Mouse (Mus musculus) limb, embryonic 13.5 days (tissue): ENCODE measurements at regions not wholly inside any gene's neighbourhood (a gene's known extent, or its start where the extent isn't known, plus 50 kb on each side); places are given as distances from the start of the nearest gene placed in this dataset.

Source experiments
- ATAC-seq: fragments of 200-750 bp; cut with Nextera tagmentation; 2 replicates; pipeline ENCODE4 v1.8.0; 2017; ENCODE audit warnings: low read depth, moderate number of reproducible peaks, moderate TSS enrichment; ENCODE audit not compliant: low FRiP score
- H3K27ac ChIP-seq: fragments of 300-500 bp; sonication (generic); 2 replicates; pipeline ENCODE4 v1.5.1; 2015; ENCODE audit warnings: inconsistent platforms, mild to moderate bottlenecking, moderate library complexity
- H3K27me3 ChIP-seq: fragments of 300-500 bp; sonication (generic); 2 replicates; pipeline ENCODE4 v1.6.1; 2015; ENCODE audit warnings: mild to moderate bottlenecking, inconsistent platforms
- H3K36me3 ChIP-seq: fragments of 300-500 bp; sonication (generic); 2 replicates; pipeline ENCODE4 v1.6.1; 2015; ENCODE audit warnings: inconsistent platforms, mild to moderate bottlenecking, moderate library complexity
- H3K4me1 ChIP-seq: fragments of 300-500 bp; sonication (generic); 2 replicates; pipeline ENCODE4 v1.6.1; 2015; ENCODE audit warnings: inconsistent platforms
- H3K4me2 ChIP-seq: fragments of 300-500 bp; sonication (generic); replicated peaks from 2 replicates; pipeline ENCODE4 v1.6.1; 2015; ENCODE audit warnings: inconsistent platforms, mild to moderate bottlenecking, moderate library complexity
- H3K4me3 ChIP-seq: fragments of 300-500 bp; sonication (generic); 2 replicates; pipeline ENCODE4 v1.5.1; 2015; ENCODE audit warnings: moderate library complexity, mild to moderate bottlenecking, inconsistent platforms
- H3K9ac ChIP-seq: fragments of 300-500 bp; sonication (generic); 2 replicates; pipeline ENCODE4 v1.6.1; 2015; ENCODE audit warnings: mild to moderate bottlenecking, inconsistent platforms
- H3K9me3 ChIP-seq: fragments of 300-500 bp; sonication (generic); 2 replicates; pipeline ENCODE4 v1.6.1; 2016; ENCODE audit warnings: inconsistent platforms
- WGBS: fragments of 180-500 bp; shearing (Covaris S2); methylation state at CpG from one replicate; pipeline ENCODE4 v1.1.7; 2015; 5-methylcytosine and 5-hydroxymethylcytosine counted together

- Histone ChIP-seq H3K9ac (no peak overlapping the region), H3K4me3 (no peak overlapping the region), H3K9me3 (no peaks in the 10 kb centered on the region), H3K4me2 (no peak overlapping the region), H3K36me3 (no peaks in the 10 kb centered on the region), H3K4me1 (no peaks in the 10 kb centered on the region), H3K27ac (no peak overlapping the region), H3K27me3 (no peaks in the 10 kb centered on the region)
- ATAC-seq = no peak
- 52% methylated on average over 3 of the region's 3 CpGs for WGBS
Measured at GRCm38 (mm10) chr8:11145251-11145650, 137.0 kb upstream of the Irs2 start.

GRCm38 (mm10) chr8:11140566-11140965 lies 132.3 kb upstream of the Irs2 start:
- Histone ChIP-seq H3K4me3 (no peak overlapping the region), H3K9me3 (no peaks in the 10 kb centered on the region), H3K9ac (no peak overlapping the region), H3K4me1 (no peaks in the 10 kb centered on the region), H3K36me3 (no peaks in the 10 kb centered on the region), H3K4me2 (no peak overlapping the region), H3K27me3 (no peaks in the 10 kb centered on the region), H3K27ac (no peak overlapping the region)
- no peak for ATAC-seq
- 91% methylated on average over 1 of the region's 1 CpGs for WGBS

- no peak for ATAC-seq
- 67% methylated on average over 2 of the region's 2 CpGs for WGBS
Measured at GRCm38 (mm10) chr8:11139294-11139693, 131.0 kb upstream of the Irs2 start.

GRCm38 (mm10) chr8:11138302-11139020 lies 130.2 kb upstream of the Irs2 start:
- 0 out of 2 replicates have a peak, but pooled peaks cover 3% of the 10 kb centered on the region for H3K4me1 ChIP-seq
- no peak overlapping the region for H3K4me3 ChIP-seq
- no peak for ATAC-seq
- no peak overlapping the region for H3K27ac ChIP-seq
- no peak overlapping the region for H3K4me2 ChIP-seq
- H3K36me3 ChIP-seq = no peaks in the 10 kb centered on the region
- no peaks in the 10 kb centered on the region for H3K9me3 ChIP-seq
- no peak overlapping the region for H3K9ac ChIP-seq
- WGBS = 90% methylated on average over 5 of the region's 5 CpGs
- H3K27me3 ChIP-seq = no peaks in the 10 kb centered on the region

More at GRCm38 (mm10) chr8:11139294-11139693, 131.0 kb upstream of the Irs2 start:
- Histone ChIP-seq H3K9me3 (no peaks in the 10 kb centered on the region), H3K9ac (no peak overlapping the region), H3K4me1 (0 out of 2 replicates have a peak, but pooled peaks cover 3% of the 10 kb centered on the region), H3K4me3 (no peak overlapping the region), H3K4me2 (no peak overlapping the region), H3K36me3 (no peaks in the 10 kb centered on the region), H3K27ac (no peak overlapping the region; the same call in 1 of the 2 replicates), H3K27me3 (no peaks in the 10 kb centered on the region)

GRCm38 (mm10) chr8:11136566-11136965 lies 128.3 kb upstream of the Irs2 start:
- no peak overlapping the region for H3K9ac ChIP-seq
- no peak overlapping the region for H3K4me3 ChIP-seq
- no peaks in the 10 kb centered on the region for H3K9me3 ChIP-seq
- no peak overlapping the region for H3K4me2 ChIP-seq
- no peak for ATAC-seq
- WGBS = 79% methylated on average over 4 of the region's 4 CpGs
- no peaks in the 10 kb centered on the region for H3K27me3 ChIP-seq
- H3K36me3 ChIP-seq = no peaks in the 10 kb centered on the region
- 0 out of 2 replicates have a peak, but pooled peaks cover 3% of the 10 kb centered on the region for H3K4me1 ChIP-seq
- H3K27ac ChIP-seq = no peak overlapping the region

- Histone ChIP-seq H3K4me1 (0 out of 2 replicates have a peak, but pooled peaks cover 3% of the 10 kb centered on the region), H3K9ac (no peak overlapping the region), H3K27me3 (no peaks in the 10 kb centered on the region), H3K27ac (no peak overlapping the region), H3K9me3 (no peaks in the 10 kb centered on the region), H3K4me3 (no peak overlapping the region), H3K4me2 (no peak overlapping the region), H3K36me3 (no peaks in the 10 kb centered on the region)
- no peak for ATAC-seq
- 62% methylated on average over 11 of the region's 11 CpGs for WGBS
Measured at GRCm38 (mm10) chr8:11135135-11135534, 126.9 kb upstream of the Irs2 start.

- Histone ChIP-seq H3K27ac (no peak overlapping the region), H3K9me3 (no peaks in the 10 kb centered on the region)
- 88% methylated on average over 4 of the region's 4 CpGs for WGBS
Measured at GRCm38 (mm10) chr8:11134562-11134961, 126.3 kb upstream of the Irs2 start.

GRCm38 (mm10) chr8:11119030-11119634 lies 110.9 kb upstream of the Irs2 start:
- H3K36me3 ChIP-seq = no peaks in the 10 kb centered on the region
- no peak overlapping the region for H3K4me2 ChIP-seq
- no peak overlapping the region for H3K9ac ChIP-seq
- H3K27me3 ChIP-seq = no peaks in the 10 kb centered on the region
- no peaks in the 10 kb centered on the region for H3K9me3 ChIP-seq
- ATAC-seq = no peak
- H3K27ac ChIP-seq = no peak overlapping the region
- peaks cover 26% of the 10 kb centered on the region for H3K4me1 ChIP-seq
- no peak overlapping the region for H3K4me3 ChIP-seq
- 42% methylated on average over 5 of the region's 5 CpGs for WGBS

More at GRCm38 (mm10) chr8:11134562-11134961, 126.3 kb upstream of the Irs2 start:
- ATAC-seq = no peak
- Histone ChIP-seq H3K4me1 (0 out of 2 replicates have a peak, but pooled peaks cover 3% of the 10 kb centered on the region), H3K4me3 (no peak overlapping the region), H3K36me3 (no peaks in the 10 kb centered on the region), H3K9ac (no peak overlapping the region), H3K4me2 (no peak overlapping the region), H3K27me3 (no peaks in the 10 kb centered on the region)

GRCm38 (mm10) chr8:11116534-11116933 lies 108.3 kb upstream of the Irs2 start:
- Histone ChIP-seq H3K27me3 (no peaks in the 10 kb centered on the region), H3K9ac (no peak overlapping the region), H3K36me3 (no peaks in the 10 kb centered on the region), H3K4me3 (no peak overlapping the region), H3K4me2 (no peak overlapping the region), H3K9me3 (no peaks in the 10 kb centered on the region), H3K4me1 (peaks cover 39% of the 10 kb centered on the region), H3K27ac (no peak overlapping the region)
- no peak for ATAC-seq
- WGBS = 83% methylated on average over 5 of the region's 5 CpGs

- 30% methylated on average over 6 of the region's 6 CpGs for WGBS
- Histone ChIP-seq H3K9me3 (no peaks in the 10 kb centered on the region), H3K36me3 (no peaks in the 10 kb centered on the region), H3K27me3 (no peaks in the 10 kb centered on the region), H3K27ac (no peak overlapping the region), H3K4me2 (no peak overlapping the region), H3K4me3 (no peak overlapping the region), H3K9ac (no peak overlapping the region), H3K4me1 (peaks cover 35% of the 10 kb centered on the region)
- ATAC-seq = no peak
Measured at GRCm38 (mm10) chr8:11115210-11115609, 107.0 kb upstream of the Irs2 start.

- H3K9ac ChIP-seq = no peak overlapping the region
- no peaks in the 10 kb centered on the region for H3K36me3 ChIP-seq
- ATAC-seq = no peak
- WGBS = 28% methylated on average over 8 of the region's 8 CpGs
- H3K4me1 ChIP-seq = peaks cover 32% of the 10 kb centered on the region
- no peaks in the 10 kb centered on the region for H3K9me3 ChIP-seq
- no peak overlapping the region for H3K4me2 ChIP-seq
- no peaks in the 10 kb centered on the region for H3K27me3 ChIP-seq
- no peak overlapping the region for H3K4me3 ChIP-seq
- H3K27ac ChIP-seq = no peak overlapping the region
Measured at GRCm38 (mm10) chr8:11114531-11114930, 106.3 kb upstream of the Irs2 start.

GRCm38 (mm10) chr8:11112908-11113532 lies 104.8 kb upstream of the Irs2 start:
- no peak overlapping the region for H3K4me3 ChIP-seq
- H3K27ac ChIP-seq = no peak overlapping the region
- no peak overlapping the region for H3K4me2 ChIP-seq
- H3K9ac ChIP-seq = no peak overlapping the region
- no peaks in the 10 kb centered on the region for H3K36me3 ChIP-seq
- WGBS = 48% methylated on average over 7 of the region's 7 CpGs
- no peaks in the 10 kb centered on the region for H3K27me3 ChIP-seq
- no peaks in the 10 kb centered on the region for H3K9me3 ChIP-seq
- ATAC-seq = no peak
- H3K4me1 ChIP-seq = peaks cover 27% of the 10 kb centered on the region
